Mouse (Mus musculus) kidney, embryonic 14.5 days (tissue): ENCODE results near the gene Mocs2. TPM values are rescaled to one million over a fixed set of nuclear protein-coding genes. Genes with fewer than 3 reads are reported as not detected.

Source experiments
- ATAC-seq: fragments of 200-750 bp; cut with Nextera tagmentation; 2 replicates; pipeline ENCODE4 v1.8.0; 2017; ENCODE audit warnings: moderate number of reproducible peaks, mild to moderate bottlenecking, moderate TSS enrichment, moderate library complexity; ENCODE audit not compliant: low FRiP score, low TSS enrichment
- H3K27ac ChIP-seq: fragments of 300-500 bp; sonication (generic); 2 replicates; pipeline ENCODE4 v1.5.1; 2014; ENCODE audit warnings: low read depth, mild to moderate bottlenecking, low read length, moderate library complexity, mixed read lengths
- H3K27me3 ChIP-seq: fragments of 300-500 bp; sonication (generic); 2 replicates; pipeline ENCODE4 v1.6.1; 2014; ENCODE audit warnings: mild to moderate bottlenecking, low read length; ENCODE audit not compliant: control insufficient read depth, insufficient read depth
- H3K36me3 ChIP-seq: fragments of 300-500 bp; sonication (generic); 2 replicates; pipeline ENCODE4 v1.6.1; 2014; ENCODE audit warnings: low read length, mixed read lengths; ENCODE audit not compliant: control insufficient read depth, insufficient read depth
- H3K4me1 ChIP-seq: fragments of 300-500 bp; sonication (generic); 2 replicates; pipeline ENCODE4 v1.6.1; 2014; ENCODE audit warnings: low read length, mixed read lengths; ENCODE audit not compliant: control insufficient read depth, insufficient read depth
- H3K4me2 ChIP-seq: fragments of 300-500 bp; sonication (generic); replicated peaks from 2 replicates; pipeline ENCODE4 v1.6.1; 2014; ENCODE audit warnings: low read depth, mild to moderate bottlenecking, low read length
- H3K4me3 ChIP-seq: fragments of 300-500 bp; sonication (generic); 2 replicates; pipeline ENCODE4 v1.5.1; 2014; ENCODE audit warnings: mild to moderate bottlenecking, low read length
- H3K9ac ChIP-seq: fragments of 300-500 bp; sonication (generic); 2 replicates; pipeline ENCODE4 v1.6.1; 2014; ENCODE audit warnings: low read depth, mild to moderate bottlenecking, low read length, moderate library complexity
- H3K9me3 ChIP-seq: fragments of 300-500 bp; sonication (generic); 2 replicates; pipeline ENCODE4 v1.6.1; 2016; ENCODE audit warnings: low read length; ENCODE audit not compliant: control insufficient read depth
- WGBS: fragments of 180-500 bp; shearing (Covaris S2); extraction: QIAGEN DNeasy Blood & Tissue Kit; methylation state at CpG from one replicate; pipeline ENCODE4 v1.1.7; 2014; 5-methylcytosine and 5-hydroxymethylcytosine counted together
- polyA plus RNA-seq: library from polyadenylated mRNA; unstranded; fragments of >200 nt; fragmentation: Nextera tagmentation; extraction: Ambion mirVana; gene quantifications from 2 replicates; pipeline ENCODE4 v1.2.1, GENCODE M21; 2014

The Mocs2 gene
- polyA plus RNA-seq, 1 experiment from 2014 or later, result 72.7 TPM

DNA sequence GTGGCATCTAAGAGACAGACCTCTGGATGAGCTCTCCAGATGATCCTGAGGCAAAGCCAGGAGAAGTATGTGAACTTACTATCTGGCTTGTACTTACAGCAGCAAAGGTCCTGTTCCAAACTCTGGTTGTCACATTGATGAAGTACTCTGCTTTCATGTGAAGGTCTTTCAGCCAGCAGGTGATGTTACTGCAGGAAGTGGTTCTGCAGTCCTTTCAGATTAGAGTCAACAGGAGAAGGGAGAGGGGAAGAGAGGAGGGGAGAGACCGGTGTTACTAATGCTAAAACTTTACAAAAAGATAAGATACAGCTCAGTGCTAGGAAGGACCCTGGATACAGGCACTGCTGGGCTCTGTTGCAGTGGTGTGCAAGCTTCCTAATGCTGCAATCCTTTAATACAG is 25.3 kb downstream of the Mocs2 start:
- H3K36me3 ChIP-seq, result no peaks in the 10 kb centered on the region
- no peak overlapping the region for H3K27ac ChIP-seq
- H3K4me1 ChIP-seq, result no peaks in the 10 kb centered on the region
- no peak overlapping the region for H3K9ac ChIP-seq
- no peaks in the 10 kb centered on the region for H3K9me3 ChIP-seq
- no peaks in the 10 kb centered on the region for H3K27me3 ChIP-seq
- WGBS, result 79% methylated on average over 1 of the region's 1 CpGs
- no peak overlapping the region for H3K4me2 ChIP-seq
- no peak for ATAC-seq
- H3K4me3 ChIP-seq, result no peak overlapping the region

DNA sequence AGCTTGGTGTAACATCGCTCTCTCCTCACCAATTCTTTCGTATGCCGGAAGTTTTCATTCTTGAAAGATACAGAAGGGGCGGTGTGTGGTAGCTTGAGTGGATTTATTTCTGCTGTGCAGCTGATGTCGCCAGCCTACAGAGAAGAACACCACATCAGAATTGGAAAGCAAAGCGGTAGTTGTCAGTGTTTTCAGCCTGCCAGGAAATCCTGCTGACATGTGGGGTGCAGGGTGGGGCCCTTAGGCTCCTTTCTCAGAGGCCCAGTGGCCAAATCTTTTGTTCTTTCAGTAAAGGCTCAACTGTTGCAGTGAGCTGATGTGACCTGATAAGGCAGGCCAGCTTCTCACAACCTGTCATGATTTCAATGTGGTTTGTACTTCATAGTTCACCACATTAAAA is 27.8 kb downstream of the Mocs2 start:
- Histone ChIP-seq H3K4me1 (no peaks in the 10 kb centered on the region), H3K4me3 (no peak overlapping the region), H3K9ac (no peak overlapping the region), H3K9me3 (no peaks in the 10 kb centered on the region), H3K36me3 (no peaks in the 10 kb centered on the region), H3K27me3 (no peaks in the 10 kb centered on the region), H3K4me2 (no peak overlapping the region), H3K27ac (no peak overlapping the region)
- ATAC-seq, result no peak
- 85% methylated on average over 6 of the region's 6 CpGs for WGBS

DNA sequence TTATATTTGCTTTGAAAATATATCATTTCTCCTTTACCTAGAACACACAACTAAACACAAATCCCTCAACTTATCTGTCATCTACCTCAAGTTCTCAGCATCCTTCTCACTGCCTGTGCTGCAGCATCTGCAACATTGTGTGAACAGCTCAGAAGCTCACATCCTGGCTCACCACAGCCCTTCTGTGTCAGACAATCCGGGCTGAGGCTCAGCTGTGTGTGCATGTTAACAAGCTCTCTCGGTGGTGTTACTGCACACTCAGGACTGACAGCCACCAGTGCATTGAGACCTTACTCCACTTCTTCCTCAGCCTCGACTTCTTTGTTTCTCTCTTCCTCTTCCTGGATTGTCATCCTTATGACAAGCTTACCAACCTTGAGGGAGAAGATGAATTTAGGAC is 30.9 kb downstream of the Mocs2 start:
- Histone ChIP-seq H3K9ac (no peak overlapping the region), H3K4me2 (no peak overlapping the region), H3K27me3 (no peaks in the 10 kb centered on the region), H3K4me3 (no peak overlapping the region), H3K4me1 (no peaks in the 10 kb centered on the region), H3K9me3 (no peaks in the 10 kb centered on the region), H3K36me3 (no peaks in the 10 kb centered on the region), H3K27ac (no peak overlapping the region)
- ATAC-seq, result no peak
- 77% methylated on average over 3 of the region's 3 CpGs for WGBS

DNA sequence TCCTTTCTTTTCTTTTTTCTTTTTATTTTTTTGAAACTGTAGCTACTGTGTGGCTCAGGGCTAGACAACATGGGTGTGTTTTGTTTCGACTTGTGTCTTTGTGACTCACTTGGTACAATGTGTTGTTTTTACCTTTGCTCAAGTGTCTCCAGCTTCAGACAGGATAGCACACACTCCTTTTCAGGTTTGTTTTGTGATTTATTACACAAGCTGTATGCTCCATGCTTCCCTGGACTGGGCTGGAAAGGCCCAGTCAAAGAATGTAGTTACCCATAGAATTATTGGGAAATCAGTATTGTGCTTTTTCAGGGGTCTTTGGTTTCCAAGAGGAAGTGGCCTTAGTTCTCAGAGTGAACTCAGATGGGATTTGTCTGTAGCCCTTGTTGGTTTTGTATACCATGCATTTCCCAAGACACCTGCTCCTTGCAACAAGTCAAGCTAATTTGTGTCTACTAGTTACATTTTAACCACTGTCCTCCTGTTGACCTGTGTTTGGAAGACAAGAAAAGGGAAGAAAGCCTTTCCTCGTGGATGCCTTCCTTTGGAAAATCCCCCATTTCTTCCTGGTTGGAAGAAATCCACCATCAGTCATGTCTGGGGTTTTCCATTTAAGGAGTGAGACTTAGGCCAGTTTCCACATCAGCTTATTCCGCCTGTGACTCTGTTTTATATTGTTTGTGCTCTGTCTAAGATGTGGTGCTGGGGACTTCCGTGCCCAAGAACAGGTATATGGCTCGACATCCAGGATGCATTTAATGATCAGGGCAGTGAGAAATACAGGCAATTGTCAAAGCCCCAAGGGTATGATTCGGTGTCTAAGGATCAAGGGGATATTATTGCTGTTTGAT is 34.5 kb downstream of the Mocs2 start:
- no peak overlapping the region for H3K9ac ChIP-seq
- no peaks in the 10 kb centered on the region for H3K9me3 ChIP-seq
- H3K27me3 ChIP-seq, result no peaks in the 10 kb centered on the region
- 60% methylated on average over 6 of the region's 6 CpGs for WGBS
- ATAC-seq, result peak; percentile 71; the same call in 1 of the 2 replicates
- H3K27ac ChIP-seq, result peak overlapping the region; percentile 51; the same call in 1 of the 2 replicates
- no peak overlapping the region for H3K4me3 ChIP-seq
- no peaks in the 10 kb centered on the region for H3K4me1 ChIP-seq
- H3K36me3 ChIP-seq, result no peaks in the 10 kb centered on the region
- no peak overlapping the region for H3K4me2 ChIP-seq

DNA sequence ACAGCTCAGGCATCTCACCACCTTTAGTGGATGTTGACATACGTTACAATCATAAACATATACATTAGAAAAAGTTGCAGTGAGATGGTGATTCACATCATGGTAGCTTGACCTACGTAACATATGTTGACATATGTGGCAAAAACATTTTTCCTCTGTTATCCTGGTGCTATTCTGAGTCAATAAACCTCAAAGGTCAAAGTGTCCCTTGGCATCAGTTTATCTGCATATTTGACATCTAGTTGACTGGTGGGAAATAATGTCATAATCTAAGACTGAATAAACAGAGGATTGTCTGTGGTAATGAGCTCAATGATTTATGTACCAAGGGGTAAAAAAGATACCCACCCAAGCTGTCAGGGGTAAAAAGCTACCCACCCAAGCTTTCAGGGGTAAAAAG is 35.1 kb downstream of the Mocs2 start:
- no peak for ATAC-seq
- Histone ChIP-seq H3K9ac (no peak overlapping the region), H3K4me1 (no peaks in the 10 kb centered on the region), H3K4me2 (no peak overlapping the region), H3K4me3 (no peak overlapping the region), H3K36me3 (no peaks in the 10 kb centered on the region), H3K27ac (peak overlapping the region; percentile 51; the same call in 1 of the 2 replicates), H3K27me3 (no peaks in the 10 kb centered on the region), H3K9me3 (no peaks in the 10 kb centered on the region)
- 85% methylated on average over 2 of the region's 2 CpGs for WGBS

DNA sequence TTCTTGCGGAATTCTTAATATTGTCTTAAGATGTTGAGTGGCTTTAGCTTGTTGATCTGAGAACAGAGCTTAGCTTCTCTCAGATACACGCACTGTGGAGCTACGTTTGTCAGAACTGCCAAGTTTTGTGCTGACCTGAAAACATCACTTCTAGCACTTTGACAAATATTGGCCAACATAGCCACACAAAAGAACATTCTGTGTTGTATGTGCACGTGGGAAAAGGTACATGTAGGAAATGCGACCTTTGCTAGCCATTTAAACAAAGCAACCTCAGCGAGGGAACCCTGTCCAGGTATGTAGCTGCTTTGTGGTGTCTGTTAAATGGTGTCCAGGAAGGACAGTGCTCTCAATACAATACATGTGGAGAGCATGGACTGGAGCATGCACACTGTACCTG is 36.0 kb downstream of the Mocs2 start:
- ATAC-seq, result no peak
- no peak overlapping the region for H3K4me2 ChIP-seq
- no peak overlapping the region for H3K9ac ChIP-seq
- H3K9me3 ChIP-seq, result no peaks in the 10 kb centered on the region
- no peaks in the 10 kb centered on the region for H3K36me3 ChIP-seq
- no peaks in the 10 kb centered on the region for H3K4me1 ChIP-seq
- no peak overlapping the region for H3K4me3 ChIP-seq
- WGBS, result 91% methylated on average over 6 of the region's 6 CpGs
- no peaks in the 10 kb centered on the region for H3K27me3 ChIP-seq
- no peak overlapping the region for H3K27ac ChIP-seq

DNA sequence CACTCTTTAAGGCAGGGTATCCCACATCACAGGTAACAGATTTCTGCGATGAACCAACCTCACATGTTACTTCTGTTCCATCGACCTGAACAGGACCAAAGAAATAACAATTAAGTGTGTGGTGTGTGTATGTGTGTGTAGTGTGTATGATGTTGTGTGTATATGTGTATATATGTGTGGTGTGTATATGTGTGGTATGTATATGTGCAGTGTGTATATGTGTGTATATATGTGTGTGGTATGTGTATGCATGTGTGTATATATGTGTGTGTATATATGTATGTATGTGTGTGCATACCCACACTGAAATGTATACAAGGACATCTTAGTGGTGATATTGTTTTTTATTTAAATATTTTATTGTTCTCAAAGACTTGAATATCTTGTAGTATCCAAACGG is 36.4 kb downstream of the Mocs2 start:
- Histone ChIP-seq H3K4me1 (no peaks in the 10 kb centered on the region), H3K4me3 (no peak overlapping the region), H3K9me3 (no peaks in the 10 kb centered on the region), H3K27me3 (no peaks in the 10 kb centered on the region), H3K27ac (no peak overlapping the region), H3K4me2 (no peak overlapping the region), H3K36me3 (no peaks in the 10 kb centered on the region), H3K9ac (no peak overlapping the region)
- no peak for ATAC-seq
- 95% methylated on average over 3 of the region's 3 CpGs for WGBS

DNA sequence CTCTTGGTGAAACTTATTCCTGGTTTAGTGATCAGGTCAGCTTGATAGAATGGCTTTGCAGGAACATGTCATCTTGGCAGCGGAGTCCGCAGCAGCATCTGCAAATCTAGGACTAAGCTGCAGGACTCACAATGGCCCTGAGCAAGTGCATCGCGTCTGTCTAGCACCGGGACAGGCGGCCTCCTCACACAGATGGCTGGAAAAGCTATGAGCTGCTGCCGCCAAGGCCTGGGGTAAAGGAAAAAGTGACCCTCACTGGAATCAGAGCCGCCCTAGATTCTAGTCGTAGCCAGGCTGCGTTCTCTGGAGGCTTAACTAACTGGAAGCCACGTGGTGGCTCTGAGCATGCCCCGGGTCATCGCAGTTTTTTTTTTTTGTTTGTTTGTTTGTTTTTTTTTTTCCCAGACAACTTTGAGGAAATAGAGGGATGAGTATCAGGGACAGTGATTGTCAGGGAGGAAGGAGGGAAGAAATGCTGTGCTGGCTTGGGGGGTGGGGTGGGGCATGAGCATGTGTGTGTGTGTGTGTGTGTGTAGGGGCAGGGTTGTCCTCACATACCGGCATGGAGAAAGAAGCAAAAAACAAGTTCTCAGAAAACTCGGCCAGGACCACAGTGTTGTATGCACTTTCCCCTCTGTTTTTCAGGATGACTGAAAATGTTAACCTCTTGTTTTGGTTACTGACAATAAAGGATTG is 37.7 kb downstream of the Mocs2 start:
- H3K9me3 ChIP-seq, result no peaks in the 10 kb centered on the region
- no peak overlapping the region for H3K9ac ChIP-seq
- no peak overlapping the region for H3K4me3 ChIP-seq
- no peaks in the 10 kb centered on the region for H3K27me3 ChIP-seq
- no peaks in the 10 kb centered on the region for H3K36me3 ChIP-seq
- no peak overlapping the region for H3K27ac ChIP-seq
- ATAC-seq, result no peak
- WGBS, result 35% methylated on average over 15 of the region's 15 CpGs
- H3K4me2 ChIP-seq, result no peak overlapping the region
- H3K4me1 ChIP-seq, result no peaks in the 10 kb centered on the region

DNA sequence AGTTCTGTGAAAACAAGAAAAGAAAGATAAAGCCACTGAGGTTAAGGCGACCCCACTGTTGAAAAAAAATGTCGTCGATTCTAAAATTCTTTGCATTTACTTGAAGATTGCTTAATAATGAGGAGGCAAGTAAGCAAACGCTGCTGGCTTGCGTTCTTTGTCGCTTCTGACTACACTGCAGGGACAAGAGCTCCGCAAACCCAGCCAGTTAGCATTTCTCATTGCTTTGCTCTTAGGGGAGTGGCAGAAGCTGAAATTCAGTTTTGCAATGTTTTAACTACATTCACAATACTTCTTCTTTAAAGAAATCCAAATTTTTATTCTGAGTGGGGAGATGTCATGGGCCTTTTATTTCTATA is 38.2 kb downstream of the Mocs2 start:
- ATAC-seq, result no peak
- Histone ChIP-seq H3K27me3 (no peaks in the 10 kb centered on the region), H3K4me2 (no peak overlapping the region), H3K27ac (no peak overlapping the region), H3K4me1 (no peaks in the 10 kb centered on the region), H3K9ac (no peak overlapping the region), H3K4me3 (no peak overlapping the region), H3K36me3 (no peaks in the 10 kb centered on the region), H3K9me3 (no peaks in the 10 kb centered on the region)
- 63% methylated on average over 7 of the region's 7 CpGs for WGBS
